Mouse (Mus musculus): ENCODE measurements at regions not wholly inside any gene's neighbourhood (a gene's known extent, or its start where the extent isn't known, plus 50 kb on each side); places are given as distances from the start of the nearest gene placed in this dataset.

DNA sequence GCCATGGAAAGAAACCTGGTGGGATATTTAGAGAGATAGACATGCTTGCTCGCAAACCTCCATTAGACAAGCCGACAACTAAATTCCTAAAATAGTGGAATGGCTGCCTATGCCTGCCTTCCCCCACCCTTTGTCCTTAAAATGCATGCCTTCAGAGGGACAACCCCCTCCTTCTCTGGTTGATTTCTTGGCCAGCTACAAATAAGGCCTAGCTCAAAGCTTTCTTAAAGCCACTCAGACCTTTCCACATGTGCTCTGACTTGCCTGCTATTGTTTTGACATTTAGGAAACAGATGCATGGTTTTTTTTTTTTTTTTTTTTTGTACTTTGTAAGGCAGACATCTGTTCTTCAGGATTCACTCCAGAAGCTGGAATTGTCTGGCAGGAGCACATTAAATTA lies 105.8 kb upstream of the Adgrl4 start:
- WGBS: 84% methylated on average over 2 of the region's 2 CpGs
- H3K4me3 ChIP-seq (ENCODE audit: low read depth, low read length): no peak overlapping the region

GRCm38 (mm10) chr3:151332317-151332687 lies 105.4 kb upstream of the Adgrl4 start:
- H3K4me2 ChIP-seq (ENCODE audit: low read depth, low read length, poor library complexity, severe bottlenecking): no peak overlapping the region
- no peak for DNase-seq (ENCODE audit: low spot score)
- no peak overlapping the region for H3K27ac ChIP-seq (ENCODE audit: low read depth, low read length)
- 62% methylated on average over 1 of the region's 1 CpGs for WGBS
- no peaks in the 10 kb centered on the region for H3K36me3 ChIP-seq (ENCODE audit: insufficient read depth, low read length)
- H3K9ac ChIP-seq (replicated peaks; ENCODE audit: low read length, poor library complexity, severe bottlenecking): no peak overlapping the region
- H3K4me3 ChIP-seq (ENCODE audit: low read depth, low read length): no peak overlapping the region
- H3K9me3 ChIP-seq (ENCODE audit: low read length): no peaks in the 10 kb centered on the region
- H3K27me3 ChIP-seq (ENCODE audit: insufficient read depth, low read length): no peaks in the 10 kb centered on the region
- ATAC-seq (ENCODE audit: low FRiP score): no peak
- H3K4me1 ChIP-seq (ENCODE audit: insufficient read depth, low read length): no peaks in the 10 kb centered on the region
- no peak for TF ChIP-seq CTCF (IDR thresholded peaks at IDR 0.05)

More for the DNA sequence above, 105.8 kb upstream of the Adgrl4 start:
- Histone ChIP-seq H3K27ac (ENCODE audit: low read depth, low read length) (no peak overlapping the region), H3K9me3 (ENCODE audit: low read length) (no peaks in the 10 kb centered on the region), H3K4me2 (ENCODE audit: low read depth, low read length, poor library complexity, severe bottlenecking) (no peak overlapping the region), H3K27me3 (ENCODE audit: insufficient read depth, low read length) (no peaks in the 10 kb centered on the region), H3K4me1 (ENCODE audit: insufficient read depth, low read length) (no peaks in the 10 kb centered on the region), H3K36me3 (ENCODE audit: insufficient read depth, low read length) (no peaks in the 10 kb centered on the region), H3K9ac (replicated peaks; ENCODE audit: low read length, poor library complexity, severe bottlenecking) (no peak overlapping the region)
- no peak for TF ChIP-seq CTCF (IDR thresholded peaks at IDR 0.05)
- DNase-seq (ENCODE audit: low spot score) (no peak), ATAC-seq (ENCODE audit: low FRiP score) (no peak)

GRCm38 (mm10) chr3:151332688-151333452 lies 104.8 kb upstream of the Adgrl4 start:
- ATAC-seq (ENCODE audit: low FRiP score) (no peak), DNase-seq (ENCODE audit: low spot score) (peak; percentile 13)
- Histone ChIP-seq H3K27ac (ENCODE audit: low read depth, low read length) (no peak overlapping the region), H3K9me3 (ENCODE audit: low read length) (no peaks in the 10 kb centered on the region), H3K4me1 (ENCODE audit: insufficient read depth, low read length) (no peaks in the 10 kb centered on the region), H3K27me3 (ENCODE audit: insufficient read depth, low read length) (no peaks in the 10 kb centered on the region), H3K4me2 (ENCODE audit: low read depth, low read length, poor library complexity, severe bottlenecking) (no peak overlapping the region), H3K4me3 (ENCODE audit: low read depth, low read length) (no peak overlapping the region), H3K36me3 (ENCODE audit: insufficient read depth, low read length) (no peaks in the 10 kb centered on the region), H3K9ac (replicated peaks; ENCODE audit: low read length, poor library complexity, severe bottlenecking) (no peak overlapping the region)
- TF ChIP-seq CTCF (IDR thresholded peaks at IDR 0.05): no peak
- 62% methylated on average over 9 of the region's 9 CpGs for WGBS

- no peaks in the 10 kb centered on the region for H3K9me3 ChIP-seq (ENCODE audit: low read length)
- 33% methylated on average over 6 of the region's 6 CpGs for WGBS
- no peak overlapping the region for H3K27ac ChIP-seq (ENCODE audit: low read depth, low read length)
- TF ChIP-seq CTCF (IDR thresholded peaks at IDR 0.05): no peak
- no peaks in the 10 kb centered on the region for H3K36me3 ChIP-seq (ENCODE audit: insufficient read depth, low read length)
- H3K9ac ChIP-seq (replicated peaks; ENCODE audit: low read length, poor library complexity, severe bottlenecking): no peak overlapping the region
- DNase-seq (ENCODE audit: low spot score): peak; percentile 20
- H3K4me1 ChIP-seq (ENCODE audit: insufficient read depth, low read length): no peaks in the 10 kb centered on the region
- H3K4me3 ChIP-seq (ENCODE audit: low read depth, low read length): no peak overlapping the region
- H3K27me3 ChIP-seq (ENCODE audit: insufficient read depth, low read length): no peaks in the 10 kb centered on the region
- no peak for ATAC-seq (ENCODE audit: low FRiP score)
- H3K4me2 ChIP-seq (ENCODE audit: low read depth, low read length, poor library complexity, severe bottlenecking): no peak overlapping the region
Measured at GRCm38 (mm10) chr3:151333867-151334341, 103.8 kb upstream of the Adgrl4 start.

DNA sequence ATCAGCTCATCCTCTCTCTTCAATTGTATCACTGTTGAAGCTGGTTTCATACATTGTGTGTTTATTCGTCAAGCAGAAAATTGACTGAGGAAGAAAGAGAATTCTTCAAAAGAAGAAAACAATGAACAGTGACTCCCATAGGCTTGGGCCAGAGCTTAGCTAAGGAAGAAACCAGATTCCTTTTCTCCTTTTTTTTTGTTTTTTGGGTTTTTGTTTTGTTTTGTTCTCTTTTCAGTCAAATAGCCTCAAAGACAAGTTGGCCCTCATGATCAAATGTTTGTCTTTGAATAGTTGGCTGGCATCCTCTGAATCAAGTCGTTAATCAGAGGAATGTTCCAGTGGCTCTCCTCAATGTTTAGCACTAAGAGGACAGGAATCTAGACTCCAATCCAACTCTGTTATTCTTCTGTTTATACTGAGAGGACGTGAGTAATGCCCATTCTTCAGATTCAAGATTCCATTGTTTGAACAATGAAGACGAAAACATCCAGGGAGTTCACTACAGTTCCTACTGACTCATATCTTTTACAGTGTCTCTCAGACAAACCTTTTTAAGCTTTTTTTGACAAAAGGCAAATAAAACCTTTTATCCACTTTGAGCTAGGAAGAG lies 86.1 kb upstream of the Adgrl4 start:
- Histone ChIP-seq H3K36me3 (ENCODE audit: insufficient read depth, low read length) (no peaks in the 10 kb centered on the region), H3K4me1 (ENCODE audit: insufficient read depth, low read length) (no peaks in the 10 kb centered on the region), H3K9ac (replicated peaks; ENCODE audit: low read length, poor library complexity, severe bottlenecking) (no peak overlapping the region), H3K4me2 (ENCODE audit: low read depth, low read length, poor library complexity, severe bottlenecking) (no peak overlapping the region), H3K27me3 (ENCODE audit: insufficient read depth, low read length) (no peaks in the 10 kb centered on the region), H3K27ac (ENCODE audit: low read depth, low read length) (no peak overlapping the region), H3K4me3 (ENCODE audit: low read depth, low read length) (no peak overlapping the region), H3K9me3 (ENCODE audit: low read length) (no peaks in the 10 kb centered on the region)
- 53% methylated on average over 4 of the region's 4 CpGs for WGBS
- TF ChIP-seq CTCF (IDR thresholded peaks at IDR 0.05): no peak
- DNase-seq (ENCODE audit: low spot score) (no peak), ATAC-seq (ENCODE audit: low FRiP score) (no peak)

DNA sequence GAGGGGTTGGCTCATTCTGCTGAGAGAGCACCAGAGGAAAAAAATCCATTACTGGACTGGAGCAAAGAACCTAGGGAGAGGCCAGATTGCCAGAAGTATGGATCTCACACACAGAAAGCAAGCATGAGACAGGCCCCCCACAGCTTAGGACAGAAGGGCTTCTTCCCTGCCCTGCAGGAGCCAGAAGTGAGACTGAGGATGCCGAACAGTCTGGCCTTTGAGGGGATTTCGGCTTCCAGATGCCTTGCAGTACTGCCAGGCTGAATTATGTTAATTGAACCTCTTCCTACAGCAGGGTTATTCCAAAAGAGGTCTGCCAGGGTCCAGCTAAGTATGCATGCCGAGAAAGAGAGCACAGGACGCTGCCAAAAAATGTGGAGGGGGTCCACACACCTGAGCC lies 71.4 kb upstream of the Adgrl4 start:
- H3K4me2 ChIP-seq (ENCODE audit: low read depth, low read length, poor library complexity, severe bottlenecking): no peak overlapping the region
- H3K36me3 ChIP-seq (ENCODE audit: insufficient read depth, low read length): no peaks in the 10 kb centered on the region
- H3K9me3 ChIP-seq (ENCODE audit: low read length): no peaks in the 10 kb centered on the region
- no peak for TF ChIP-seq CTCF (IDR thresholded peaks at IDR 0.05)
- no peak overlapping the region for H3K4me3 ChIP-seq (ENCODE audit: low read depth, low read length)
- DNase-seq (ENCODE audit: low spot score) (peak; percentile 85), ATAC-seq (ENCODE audit: low FRiP score) (peak; percentile 75)
- no peaks in the 10 kb centered on the region for H3K27me3 ChIP-seq (ENCODE audit: insufficient read depth, low read length)
- H3K4me1 ChIP-seq (ENCODE audit: insufficient read depth, low read length): no peaks in the 10 kb centered on the region
- 22% methylated on average over 4 of the region's 4 CpGs for WGBS
- H3K27ac ChIP-seq (ENCODE audit: low read depth, low read length): no peak overlapping the region
- no peak overlapping the region for H3K9ac ChIP-seq (replicated peaks; ENCODE audit: low read length, poor library complexity, severe bottlenecking)

Data from midbrain, postnatal 0 days (tissue).